Mouse (Mus musculus) megakaryocyte progenitor cell, adult 5-6 weeks (primary cell): ENCODE data around the gene Taar3. TPM values are rescaled to one million over a fixed set of nuclear protein-coding genes. Genes with fewer than 3 reads are reported as not detected.

Experiments used
- ATAC-seq: replicated peaks from 2 replicates; pipeline ENCODE4 v1.8.0; 2016; ENCODE audit warnings: mild to moderate bottlenecking, moderate TSS enrichment, inconsistent platforms; ENCODE audit not compliant: poor library complexity
- total RNA-seq, 2 experiments: library from RNA; stranded (forward) in 1 of 2; stranded (reverse) in 1 of 2; fragments of 157-497, 149-512 nt in 1 of 2; fragments of 200-1000 nt in 1 of 2; gene quantifications; 2 replicates each; pipeline versions ENCODE4 v1.2.3 to v1.2.4; 2015 to 2017

The Taar3 gene
- total RNA-seq, 2 experiments from 2014 or later, result not detected

DNA sequence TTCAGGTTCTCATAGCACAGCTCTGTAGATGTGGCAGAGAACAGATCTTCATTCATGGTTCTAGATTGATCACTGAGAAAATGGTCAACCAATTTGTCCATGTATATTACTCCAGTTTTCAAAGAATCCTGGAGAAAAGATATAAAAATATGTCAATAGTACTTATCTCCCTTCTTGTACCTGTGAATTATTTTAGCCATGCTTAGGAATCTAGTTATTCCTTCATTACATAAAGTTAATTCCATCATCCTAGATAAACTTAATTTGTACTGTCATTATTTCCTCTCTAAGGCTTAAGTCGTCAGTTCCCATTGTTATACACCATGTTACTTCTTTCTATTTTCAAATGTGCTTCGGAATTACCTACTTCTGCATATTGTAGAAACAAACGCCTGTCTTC lies 44.0 kb downstream of the Taar3 start, which contains the start of gene Taar7a:
Gene Taar7a, minus strand, starts transcription at position 101 of the 400 bp plus-strand sequence.
- no peak for ATAC-seq

DNA sequence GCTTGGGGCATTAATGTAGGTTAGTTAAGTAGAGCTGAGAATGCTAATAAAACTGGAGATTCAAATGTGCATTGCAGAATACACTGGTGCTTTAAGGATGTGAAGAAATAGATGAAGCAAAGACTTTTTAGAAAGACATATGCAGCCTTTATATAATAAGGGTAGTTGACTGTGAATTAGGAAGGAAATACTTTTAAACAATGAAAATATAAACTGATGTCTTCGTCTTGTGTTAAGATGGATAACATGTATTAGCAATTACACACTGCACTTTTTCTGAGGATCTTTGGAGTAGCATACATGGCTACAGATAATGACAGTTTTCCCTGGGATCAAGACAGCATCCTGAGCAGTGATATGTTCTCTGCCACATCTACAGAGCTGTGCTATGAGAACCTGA lies 50.3 kb downstream of the Taar3 start, which contains the start of gene Taar7b:
Gene Taar7b, plus strand, starts transcription at position 301 of the 400 bp plus-strand sequence.
- no peak for ATAC-seq

Other genes starting within 250 kb of the Taar3 start
- gene Rps12, start 162.3 kb upstream of the Taar3 start, total RNA-seq (2015), result 6,612 and 6,735 TPM in 2 replicates
- gene Rps12, start 162.3 kb upstream of the Taar3 start, total RNA-seq (2017), result 1,835 and 2,039 TPM in 2 replicates
- 0.51 and 3.6 TPM in 2 replicates for gene Slc18b1, start 152.6 kb upstream of the Taar3 start, total RNA-seq (2015)
- 0.04 and 0.30 TPM in 2 replicates for gene Slc18b1, start 152.6 kb upstream of the Taar3 start, total RNA-seq (2017)
- not detected in 2 replicates for gene Vnn3, start 98.1 kb upstream of the Taar3 start, total RNA-seq (2015)
- gene Vnn3, start 98.1 kb upstream of the Taar3 start, total RNA-seq (2017), result 0.21 TPM in 1 of 2 replicates, not detected in the other
- gene Vnn1, start 54.9 kb upstream of the Taar3 start, total RNA-seq (2015), result 0.17 TPM in 1 of 2 replicates, not detected in the other
- 0.04 TPM in 1 of 2 replicates, not detected in the other for gene Vnn1, start 54.9 kb upstream of the Taar3 start, total RNA-seq (2017)
- not detected in 2 replicates for gene Taar1, start 29.2 kb upstream of the Taar3 start, total RNA-seq (2015)
- gene Taar1, start 29.2 kb upstream of the Taar3 start, total RNA-seq (2017), result not detected in 2 replicates
- not detected in 2 replicates for gene Taar2, start 11.0 kb upstream of the Taar3 start, total RNA-seq (2015)
- gene Taar2, start 11.0 kb upstream of the Taar3 start, total RNA-seq (2017), result not detected in 2 replicates
- not detected in 2 replicates for gene Taar4, start 10.9 kb downstream of the Taar3 start, total RNA-seq (2015)
- not detected in 2 replicates for gene Taar4, start 10.9 kb downstream of the Taar3 start, total RNA-seq (2017)
- gene Taar5, start 21.1 kb downstream of the Taar3 start, total RNA-seq (2015), result not detected in 2 replicates
- not detected in 2 replicates for gene Taar5, start 21.1 kb downstream of the Taar3 start, total RNA-seq (2017)
- gene Taar6, start 36.1 kb downstream of the Taar3 start, total RNA-seq (2015), result not detected in 2 replicates
- not detected in 2 replicates for gene Taar6, start 36.1 kb downstream of the Taar3 start, total RNA-seq (2017)
- gene Taar7a, start 43.9 kb downstream of the Taar3 start, total RNA-seq (2015), result not detected in 2 replicates
- gene Taar7a, start 43.9 kb downstream of the Taar3 start, total RNA-seq (2017), result not detected in 2 replicates
- gene Taar7b, start 50.4 kb downstream of the Taar3 start, total RNA-seq (2015), result not detected in 2 replicates
- not detected in 2 replicates for gene Taar7b, start 50.4 kb downstream of the Taar3 start, total RNA-seq (2017)
- not detected in 2 replicates for gene Taar7d, start 77.7 kb downstream of the Taar3 start, total RNA-seq (2015)
- gene Taar7d, start 77.7 kb downstream of the Taar3 start, total RNA-seq (2017), result not detected in 2 replicates
- gene Taar7e, start 88.1 kb downstream of the Taar3 start, total RNA-seq (2015), result not detected in 2 replicates
- not detected in 2 replicates for gene Taar7e, start 88.1 kb downstream of the Taar3 start, total RNA-seq (2017)
- gene Taar7f, start 100.0 kb downstream of the Taar3 start, total RNA-seq (2015), result not detected in 2 replicates
- gene Taar7f, start 100.0 kb downstream of the Taar3 start, total RNA-seq (2017), result not detected in 2 replicates
- not detected in 2 replicates for gene Taar8a, start 126.9 kb downstream of the Taar3 start, total RNA-seq (2015)
- not detected in 2 replicates for gene Taar8a, start 126.9 kb downstream of the Taar3 start, total RNA-seq (2017)
- gene Taar8b, start 142.7 kb downstream of the Taar3 start, total RNA-seq (2015), result not detected in 2 replicates
- gene Taar8b, start 142.7 kb downstream of the Taar3 start, total RNA-seq (2017), result not detected in 2 replicates
- not detected in 2 replicates for gene Taar8c, start 152.4 kb downstream of the Taar3 start, total RNA-seq (2015)
- gene Taar8c, start 152.4 kb downstream of the Taar3 start, total RNA-seq (2017), result not detected in 2 replicates
- not detected in 2 replicates for gene Taar9, start 160.0 kb downstream of the Taar3 start, total RNA-seq (2015)
- not detected in 2 replicates for gene Taar9, start 160.0 kb downstream of the Taar3 start, total RNA-seq (2017)
- gene Stx7, start 199.7 kb downstream of the Taar3 start, total RNA-seq (2015), result 53.4 and 64.1 TPM in 2 replicates
- 47.2 and 55.5 TPM in 2 replicates for gene Stx7, start 199.7 kb downstream of the Taar3 start, total RNA-seq (2017)